Mouse (Mus musculus): Measurements from ENCODE around the gene Fbxl15. TPM values are rescaled to one million over a fixed set of nuclear protein-coding genes. Genes with fewer than 3 reads are reported as not detected.
A peak's percentile ranks its signal among the peaks of the same experiment; 100 is the strongest.

The Fbxl15 gene
- polyA plus RNA-seq, 1 experiment from 2014 or later, result 27.1 TPM

GRCm38 (mm10) chr19:46318031-46318471, 9.9 kb upstream of the Fbxl15 start:
- ATAC-seq (ENCODE audit: low FRiP score), result no peak
- WGBS, result 5% methylated on average over 18 of the region's 42 CpGs
- no peaks in the 10 kb centered on the region for H3K9me3 ChIP-seq (ENCODE audit: control insufficient read depth, low read length)
- H3K27me3 ChIP-seq (ENCODE audit: control insufficient read depth, insufficient read depth, low read length), result peaks cover 77% of the 10 kb centered on the region
- H3K36me3 ChIP-seq (ENCODE audit: control insufficient read depth, insufficient read depth, low read length), result no peaks in the 10 kb centered on the region
- H3K9ac ChIP-seq (ENCODE audit: low read depth, low read length), result peak overlapping the region; percentile 47; the same call in 1 of the 2 replicates
- DNase-seq (ENCODE audit: low spot score), result peak; percentile 33
- H3K4me1 ChIP-seq (replicated peaks; ENCODE audit: control insufficient read depth, insufficient read depth, low read length), result peaks cover 20% of the 10 kb centered on the region
- peak overlapping the region; percentile 38 for H3K4me3 ChIP-seq (ENCODE audit: low read depth, low read length)
- peak overlapping the region; percentile 58 for H3K4me2 ChIP-seq (replicated peaks; ENCODE audit: low read depth, low read length)
- H3K27ac ChIP-seq (ENCODE audit: low read depth, low read length), result no peak overlapping the region

GRCm38 (mm10) chr19:46318586-46319378, 9.2 kb upstream of the Fbxl15 start:
- Histone ChIP-seq H3K4me3 (ENCODE audit: low read depth, low read length) (no peak overlapping the region), H3K9ac (ENCODE audit: low read depth, low read length) (no peak overlapping the region), H3K27me3 (ENCODE audit: control insufficient read depth, insufficient read depth, low read length) (peaks cover 78% of the 10 kb centered on the region), H3K4me1 (replicated peaks; ENCODE audit: control insufficient read depth, insufficient read depth, low read length) (peaks cover 20% of the 10 kb centered on the region), H3K9me3 (ENCODE audit: control insufficient read depth, low read length) (no peaks in the 10 kb centered on the region), H3K36me3 (ENCODE audit: control insufficient read depth, insufficient read depth, low read length) (no peaks in the 10 kb centered on the region), H3K4me2 (replicated peaks; ENCODE audit: low read depth, low read length) (no peak overlapping the region), H3K27ac (ENCODE audit: low read depth, low read length) (peak overlapping the region; percentile 17; the same call in 1 of the 2 replicates)
- DNase-seq (ENCODE audit: low spot score) (peak; percentile 68), ATAC-seq (ENCODE audit: low FRiP score) (no peak)
- 12% methylated on average over 16 of the region's 16 CpGs for WGBS

GRCm38 (mm10) chr19:46320076-46320785, 7.8 kb upstream of the Fbxl15 start:
- Histone ChIP-seq H3K4me2 (replicated peaks; ENCODE audit: low read depth, low read length) (no peak overlapping the region), H3K9ac (ENCODE audit: low read depth, low read length) (no peak overlapping the region), H3K9me3 (ENCODE audit: control insufficient read depth, low read length) (no peaks in the 10 kb centered on the region), H3K27ac (ENCODE audit: low read depth, low read length) (no peak overlapping the region), H3K27me3 (ENCODE audit: control insufficient read depth, insufficient read depth, low read length) (peaks cover 72% of the 10 kb centered on the region), H3K36me3 (ENCODE audit: control insufficient read depth, insufficient read depth, low read length) (no peaks in the 10 kb centered on the region), H3K4me1 (replicated peaks; ENCODE audit: control insufficient read depth, insufficient read depth, low read length) (peaks cover 20% of the 10 kb centered on the region), H3K4me3 (ENCODE audit: low read depth, low read length) (no peak overlapping the region)
- ATAC-seq (ENCODE audit: low FRiP score), result no peak
- 83% methylated on average over 8 of the region's 8 CpGs for WGBS
- no peak for DNase-seq (ENCODE audit: low spot score)

GRCm38 (mm10) chr19:46321101-46321943, 6.7 kb upstream of the Fbxl15 start:
- ATAC-seq (ENCODE audit: low FRiP score) (peak; percentile 82), DNase-seq (ENCODE audit: low spot score) (peak; percentile 85)
- Histone ChIP-seq H3K4me2 (replicated peaks; ENCODE audit: low read depth, low read length) (peak overlapping the region; percentile 22), H3K4me1 (replicated peaks; ENCODE audit: control insufficient read depth, insufficient read depth, low read length) (peaks cover 23% of the 10 kb centered on the region), H3K9me3 (ENCODE audit: control insufficient read depth, low read length) (no peaks in the 10 kb centered on the region), H3K9ac (ENCODE audit: low read depth, low read length) (0 out of 2 replicates have a peak overlapping the region, but pooled peaks have one; percentile 23), H3K36me3 (ENCODE audit: control insufficient read depth, insufficient read depth, low read length) (no peaks in the 10 kb centered on the region), H3K27me3 (ENCODE audit: control insufficient read depth, insufficient read depth, low read length) (peaks cover 68% of the 10 kb centered on the region), H3K27ac (ENCODE audit: low read depth, low read length) (peak overlapping the region; percentile 49), H3K4me3 (ENCODE audit: low read depth, low read length) (no peak overlapping the region)
- 27% methylated on average over 6 of the region's 6 CpGs for WGBS

- H3K9me3 ChIP-seq (ENCODE audit: control insufficient read depth, low read length), result no peaks in the 10 kb centered on the region
- ATAC-seq (ENCODE audit: low FRiP score) (no peak), DNase-seq (ENCODE audit: low spot score) (no peak)
- H3K4me2 ChIP-seq (replicated peaks; ENCODE audit: low read depth, low read length), result peak overlapping the region; percentile 22; the same call in 1 of the 2 replicates
- H3K27me3 ChIP-seq (ENCODE audit: control insufficient read depth, insufficient read depth, low read length), result peaks cover 57% of the 10 kb centered on the region
- no peaks in the 10 kb centered on the region for H3K36me3 ChIP-seq (ENCODE audit: control insufficient read depth, insufficient read depth, low read length)
- H3K9ac ChIP-seq (ENCODE audit: low read depth, low read length), result 0 out of 2 replicates have a peak overlapping the region, but pooled peaks have one; percentile 1
- no peak overlapping the region for H3K4me3 ChIP-seq (ENCODE audit: low read depth, low read length)
- WGBS, result 60% methylated on average over 9 of the region's 11 CpGs
- peaks cover 24% of the 10 kb centered on the region for H3K4me1 ChIP-seq (replicated peaks; ENCODE audit: control insufficient read depth, insufficient read depth, low read length)
- H3K27ac ChIP-seq (ENCODE audit: low read depth, low read length), result peak overlapping the region; percentile 49
These were observed 5.6 kb upstream of the Fbxl15 start for GRCm38 (mm10) chr19:46322144-46322995.

- 81% methylated on average over 13 of the region's 13 CpGs for WGBS
These were observed 4.9 kb upstream of the Fbxl15 start for GRCm38 (mm10) chr19:46322996-46323572.

GRCm38 (mm10) chr19:46323716-46324115, 4.3 kb upstream of the Fbxl15 start:
- ATAC-seq (ENCODE audit: low FRiP score) (no peak), DNase-seq (ENCODE audit: low spot score) (no peak)
- H3K9me3 ChIP-seq (ENCODE audit: control insufficient read depth, low read length), result no peaks in the 10 kb centered on the region
- no peak overlapping the region for H3K27ac ChIP-seq (ENCODE audit: low read depth, low read length)
- H3K27me3 ChIP-seq (ENCODE audit: control insufficient read depth, insufficient read depth, low read length), result peaks cover 44% of the 10 kb centered on the region
- H3K9ac ChIP-seq (ENCODE audit: low read depth, low read length), result no peak overlapping the region
- H3K4me1 ChIP-seq (replicated peaks; ENCODE audit: control insufficient read depth, insufficient read depth, low read length), result peaks cover 26% of the 10 kb centered on the region
- no peak overlapping the region for H3K4me2 ChIP-seq (replicated peaks; ENCODE audit: low read depth, low read length)
- no peaks in the 10 kb centered on the region for H3K36me3 ChIP-seq (ENCODE audit: control insufficient read depth, insufficient read depth, low read length)
- no peak overlapping the region for H3K4me3 ChIP-seq (ENCODE audit: low read depth, low read length)
- WGBS, result 78% methylated on average over 5 of the region's 5 CpGs

More at GRCm38 (mm10) chr19:46322996-46323572, 4.9 kb upstream of the Fbxl15 start:
- Histone ChIP-seq H3K27ac (ENCODE audit: low read depth, low read length) (no peak overlapping the region), H3K4me1 (replicated peaks; ENCODE audit: control insufficient read depth, insufficient read depth, low read length) (peaks cover 28% of the 10 kb centered on the region), H3K4me3 (ENCODE audit: low read depth, low read length) (no peak overlapping the region), H3K36me3 (ENCODE audit: control insufficient read depth, insufficient read depth, low read length) (no peaks in the 10 kb centered on the region), H3K4me2 (replicated peaks; ENCODE audit: low read depth, low read length) (no peak overlapping the region), H3K9ac (ENCODE audit: low read depth, low read length) (no peak overlapping the region), H3K27me3 (ENCODE audit: control insufficient read depth, insufficient read depth, low read length) (peaks cover 50% of the 10 kb centered on the region), H3K9me3 (ENCODE audit: control insufficient read depth, low read length) (no peaks in the 10 kb centered on the region)
- DNase-seq (ENCODE audit: low spot score), result no peak
- ATAC-seq (ENCODE audit: low FRiP score), result no peak
